Mouse (Mus musculus): Measurements from ENCODE around the gene Cct8l1. TPM values are rescaled to one million over a fixed set of nuclear protein-coding genes. Genes with fewer than 3 reads are reported as not detected.

Gene Cct8l1
- total and polyA plus RNA-seq, 3 experiments, result not detected

DNA sequence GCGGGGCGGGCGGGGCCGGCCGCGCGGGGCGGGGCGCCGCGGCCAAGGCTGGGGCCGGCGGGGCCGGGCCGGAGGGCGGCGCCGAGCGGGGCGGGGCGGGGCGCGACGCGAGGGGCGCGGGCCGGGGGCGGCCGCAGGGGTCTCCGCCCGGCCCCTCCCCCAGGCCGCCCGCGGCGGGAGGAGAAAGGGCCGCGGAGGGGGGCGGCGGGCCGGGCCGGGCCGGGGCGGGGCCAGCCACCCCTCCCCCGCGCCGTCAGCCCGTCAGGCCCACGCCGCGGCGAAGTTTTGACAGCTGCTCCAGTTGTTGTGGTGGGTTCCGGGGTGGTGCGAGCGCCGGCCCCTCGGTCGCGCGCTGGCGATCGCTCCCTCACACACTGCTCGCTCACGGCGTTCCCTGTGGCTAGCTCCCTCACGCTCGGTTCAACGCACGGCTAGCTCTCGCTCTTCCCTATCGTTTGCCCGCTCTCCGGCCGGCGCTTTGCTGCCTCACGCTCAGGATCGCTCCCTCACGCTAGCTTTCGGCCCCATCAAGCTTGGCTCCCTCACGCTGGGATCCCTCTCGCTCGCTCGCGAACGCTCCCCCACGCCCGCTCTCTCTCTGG, 16.9 kb upstream of the Cct8l1 start:
- H3K9me3 ChIP-seq (replicated peaks; ENCODE audit: low read length), result no peaks in the 10 kb centered on the region
- in situ Hi-C loops (cut with MboI; ENCODE audit: low pct_ligation_motif_present, low pct_unique_long_range_greater_than_20kb, low sequenced_read_pairs), result no loop called here
- peak overlapping the region; percentile 76 to 96 (median 87) for H3K4me3 ChIP-seq (replicated peaks in 1 of 3; ENCODE audit: low read depth in 2 of 3, low read length in 2 of 3, poor library complexity in 1 of 3)
- peaks cover 0 to 9% of the 10 kb centered on the region in 2 experiments; a peak in 1 of 4 replicates for H3K4me1 ChIP-seq (ENCODE audit: control insufficient read depth in 1 of 2, insufficient read depth in 2 of 2)
- TF ChIP-seq ZNF384 (IDR thresholded peaks at IDR 0.05; ENCODE audit: low read depth, low read length) (no peak), POLR2A (IDR thresholded peaks at IDR 0.05; ENCODE audit: low read depth, low read length) (peak; percentile 28; the same call in 1 of the 2 replicates), MXI1 (IDR thresholded peaks at IDR 0.05; ENCODE audit: low read depth, low read length) (peak; percentile 77)
- no peaks in the 10 kb centered on the region for H3K36me3 ChIP-seq (replicated peaks in 1 of 2; ENCODE audit: control insufficient read depth in 1 of 2, insufficient read depth in 1 of 2, low read length in 1 of 2)
- no peaks in the 10 kb centered on the region for H3K27me3 ChIP-seq (replicated peaks)
- peak overlapping the region; percentile 95 for H3K27ac ChIP-seq (ENCODE audit: insufficient read depth, low read depth)
- peak overlapping the region; percentile 7; the same call in 1 of the 2 replicates for H3K4me2 ChIP-seq (ENCODE audit: insufficient read depth, low read depth, poor library complexity, severe bottlenecking)
- peak overlapping the region; percentile 96 for H3K9ac ChIP-seq (ENCODE audit: insufficient read depth, low read depth)
- H3K79me2 ChIP-seq (replicated peaks; ENCODE audit: control insufficient read depth, extremely low read depth, insufficient read depth, poor library complexity, severe bottlenecking), result peaks cover 21% of the 10 kb centered on the region
- dilution Hi-C loops (cut with MboI; ENCODE audit: extremely low pct_ligation_motif_present, extremely low pct_unique_long_range_greater_than_20kb, low sequenced_read_pairs), result no loop called here
- DNase-seq (ENCODE audit: extremely low read depth), result peak; percentile 68

DNA sequence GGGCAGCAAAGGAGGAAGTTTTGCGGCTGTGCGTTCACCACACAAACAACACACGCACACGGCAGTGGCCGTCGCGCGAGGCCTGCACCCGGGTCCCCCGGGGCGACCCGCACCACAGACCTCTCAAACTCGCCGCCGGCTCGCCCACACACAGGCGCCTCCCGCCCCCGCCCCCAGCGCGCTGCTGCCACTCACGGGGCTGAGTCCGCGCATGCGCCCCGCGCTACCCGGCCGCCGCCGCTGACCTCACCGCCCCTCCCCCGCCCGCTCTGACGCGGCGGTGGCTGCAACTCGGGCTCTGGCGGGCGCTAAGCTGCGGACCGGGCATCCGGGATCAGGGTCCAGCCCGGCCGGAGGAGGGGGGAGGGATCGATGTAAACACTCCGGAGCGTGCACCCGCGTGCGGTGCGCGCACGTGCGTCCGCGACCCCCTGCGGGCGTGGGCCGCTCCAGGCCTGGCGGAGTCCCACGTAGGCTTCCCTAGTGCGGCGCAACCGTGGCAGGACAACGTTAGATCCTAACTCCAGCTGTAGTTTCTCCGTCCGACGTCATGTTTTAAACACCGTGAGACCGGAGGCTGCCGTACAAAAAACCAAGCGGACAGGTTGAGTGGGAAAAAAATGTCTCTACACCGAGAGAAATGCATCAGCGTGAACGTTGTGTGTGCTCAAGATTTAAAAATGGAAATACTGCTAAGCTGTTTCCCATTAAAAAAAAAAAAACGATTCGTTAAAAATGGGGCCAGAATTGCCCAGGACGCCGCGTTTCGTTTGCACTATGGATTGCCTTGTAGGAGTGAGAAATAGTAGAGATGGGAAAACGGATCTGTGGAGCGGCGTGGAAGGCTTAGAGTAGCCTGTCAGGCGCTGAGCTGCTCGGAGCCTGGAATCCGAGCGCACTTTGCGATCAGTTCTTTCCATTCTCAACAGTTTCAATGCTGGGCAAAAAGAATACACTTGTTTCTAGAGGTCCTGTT, 16.2 kb upstream of the Cct8l1 start:
- Histone ChIP-seq H3K4me3 (replicated peaks in 1 of 3; ENCODE audit: low read depth in 2 of 3, low read length in 2 of 3, poor library complexity in 1 of 3) (peak overlapping the region; percentile 77 to 87 (median 81)), H3K9me3 (replicated peaks; ENCODE audit: low read length) (no peaks in the 10 kb centered on the region), H3K27ac (ENCODE audit: insufficient read depth, low read depth) (peak overlapping the region; percentile 95), H3K4me1 (ENCODE audit: control insufficient read depth in 1 of 2, insufficient read depth in 2 of 2) (peaks cover 0 to 9% of the 10 kb centered on the region in 2 experiments; a peak in 1 of 4 replicates), H3K79me2 (replicated peaks; ENCODE audit: control insufficient read depth, extremely low read depth, insufficient read depth, poor library complexity, severe bottlenecking) (peaks cover 15% of the 10 kb centered on the region), H3K36me3 (replicated peaks in 1 of 2; ENCODE audit: control insufficient read depth in 1 of 2, insufficient read depth in 1 of 2, low read length in 1 of 2) (no peaks in the 10 kb centered on the region), H3K9ac (ENCODE audit: insufficient read depth, low read depth) (peak overlapping the region; percentile 57), H3K4me2 (ENCODE audit: insufficient read depth, low read depth, poor library complexity, severe bottlenecking) (peak overlapping the region; percentile 72; the same call in 1 of the 2 replicates), H3K27me3 (replicated peaks) (no peaks in the 10 kb centered on the region)
- in situ Hi-C loops (cut with MboI; ENCODE audit: low pct_ligation_motif_present, low pct_unique_long_range_greater_than_20kb, low sequenced_read_pairs) (no loop called here), dilution Hi-C loops (cut with MboI; ENCODE audit: extremely low pct_ligation_motif_present, extremely low pct_unique_long_range_greater_than_20kb, low sequenced_read_pairs) (no loop called here)
- DNase-seq (ENCODE audit: extremely low read depth), result peak; percentile 91
- TF ChIP-seq SMC3 (IDR thresholded peaks at IDR 0.05; ENCODE audit: low read depth, low read length) (no peak), IRF4 (IDR thresholded peaks at IDR 0.05; ENCODE audit: low read depth, low read length) (peak; percentile 74), ZC3H11A (IDR thresholded peaks at IDR 0.05; ENCODE audit: low read depth, low read length) (no peak), POLR2A (IDR thresholded peaks at IDR 0.05; ENCODE audit: low read depth, low read length) (peak; percentile 62; the same call in 1 of the 2 replicates), USF1 (IDR thresholded peaks at IDR 0.05; ENCODE audit: low read depth, low read length) (no peak), ZMIZ1 (IDR thresholded peaks at IDR 0.05; ENCODE audit: low read depth, low read length) (peak; percentile 77; the same call in 1 of the 2 replicates), MAZ (IDR thresholded peaks at IDR 0.05; ENCODE audit: low read depth, low read length) (peak; percentile 86), MAFK (IDR thresholded peaks at IDR 0.05; ENCODE audit: insufficient replicate concordance, low read length) (no peak), ZNF384 (IDR thresholded peaks at IDR 0.05; ENCODE audit: low read depth, low read length) (peak; percentile 62), UBTF (IDR thresholded peaks at IDR 0.05; ENCODE audit: low read depth, low read length) (peak; percentile 27; the same call in 1 of the 2 replicates), TCF12 (IDR thresholded peaks at IDR 0.05; ENCODE audit: low read depth, low read length) (peak; percentile 82), MAX (IDR thresholded peaks at IDR 0.05; ENCODE audit: low read length) (peak; percentile 87), POLR2AphosphoS2 (IDR thresholded peaks at IDR 0.05; ENCODE audit: low read depth, low read length) (no peak), RCOR1 (conservative IDR thresholded peaks at IDR 0.05; ENCODE audit: low read depth, low read length) (0 out of 2 replicates have a peak, but pooled peaks have one; percentile 79), KAT2A (IDR thresholded peaks at IDR 0.05; ENCODE audit: insufficient replicate concordance, low read length) (0 out of 2 replicates have a peak, but pooled peaks have one; percentile 47), JUN (IDR thresholded peaks at IDR 0.05; ENCODE audit: insufficient read depth, low read depth, low read length) (no peak), MYC (IDR thresholded peaks at IDR 0.05; ENCODE audit: low read depth, low read length) (peak; percentile 62; the same call in 1 of the 2 replicates), MXI1 (IDR thresholded peaks at IDR 0.05; ENCODE audit: low read depth, low read length) (peak; percentile 95), MEF2A (IDR thresholded peaks at IDR 0.05; ENCODE audit: borderline replicate concordance, low read depth, low read length) (peak; percentile 90), ELF1 (IDR thresholded peaks at IDR 0.05; ENCODE audit: low read depth, low read length) (peak; percentile 58), NELFE (IDR thresholded peaks at IDR 0.05; ENCODE audit: low read depth, low read length) (peak; percentile 65), HCFC1 (IDR thresholded peaks at IDR 0.05; ENCODE audit: low read depth, low read length) (peak; percentile 76), NRF1 (IDR thresholded peaks at IDR 0.05; ENCODE audit: low read depth, low read length) (peak; percentile 93), CHD2 (IDR thresholded peaks at IDR 0.05; ENCODE audit: low read length) (peak; percentile 96), RAD21 (IDR thresholded peaks at IDR 0.05; ENCODE audit: low read depth, low read length) (no peak), SIN3A (IDR thresholded peaks at IDR 0.05; ENCODE audit: low read length) (peak; percentile 98), ETS1 (conservative IDR thresholded peaks at IDR 0.05; ENCODE audit: low read depth, low read length) (peak; percentile 77)

Measured in CH12.LX (cell line).